Mouse (Mus musculus) myocyte (in vitro differentiated cells): ENCODE data around the gene 1700069L16Rik.

Experiments used
- CEBPB ChIP-seq: IDR thresholded peaks from 2 replicates; pipeline ENCODE4 v1.6.1; 2011; ENCODE audit warnings: mild to moderate bottlenecking, moderate library complexity; ENCODE audit not compliant: poor library complexity, insufficient read depth, severe bottlenecking
- E2F4 ChIP-seq: IDR thresholded peaks from one replicate; pipeline ENCODE4 v1.6.1; 2011; ENCODE audit warnings: mild to moderate bottlenecking, control low read depth, moderate library complexity; ENCODE audit not compliant: insufficient read depth
- MAX ChIP-seq: IDR thresholded peaks from one replicate; pipeline ENCODE4 v1.6.1; 2011; ENCODE audit warnings: low read depth, mild to moderate bottlenecking, control low read depth
- MYOD1 ChIP-seq, 3 experiments: IDR thresholded peaks; one replicate each; pipeline ENCODE4 v1.6.1; 2011; ENCODE audit warnings: control low read depth in 2 of 3, low read depth in 2 of 3, mild to moderate bottlenecking in 2 of 3, moderate library complexity in 1 of 3; ENCODE audit not compliant: insufficient read length in 2 of 3, control insufficient read depth in 1 of 3
- MYOG ChIP-seq, 3 experiments: IDR thresholded peaks; one replicate each; pipeline ENCODE4 v1.6.1; 2011; ENCODE audit warnings: control low read depth in 2 of 3, low read depth in 2 of 3, mild to moderate bottlenecking in 2 of 3; ENCODE audit not compliant: insufficient read length in 2 of 3, control insufficient read depth in 1 of 3, insufficient read depth in 1 of 3
- POLR2A ChIP-seq: IDR thresholded peaks from one replicate; pipeline ENCODE4 v1.6.1; 2011; ENCODE audit warnings: low read depth, mild to moderate bottlenecking, control low read depth, moderate library complexity; ENCODE audit not compliant: insufficient read length
- POLR2AphosphoS2 ChIP-seq: IDR thresholded peaks from one replicate; pipeline ENCODE4 v1.6.1; 2011; ENCODE audit warnings: low read depth, control low read depth; ENCODE audit not compliant: insufficient read length
- TCF12 ChIP-seq: IDR thresholded peaks from one replicate; pipeline ENCODE4 v1.6.1; 2011; ENCODE audit warnings: mild to moderate bottlenecking, control low read depth; ENCODE audit not compliant: poor library complexity, insufficient read depth, severe bottlenecking
- TCF3 ChIP-seq: IDR thresholded peaks from one replicate; pipeline ENCODE4 v1.6.1; 2011; ENCODE audit warnings: low read depth, control low read depth; ENCODE audit not compliant: insufficient read length
- USF1 ChIP-seq: IDR thresholded peaks from one replicate; pipeline ENCODE4 v1.6.1; 2011; ENCODE audit warnings: low read depth, mild to moderate bottlenecking, control low read depth, moderate library complexity

DNA sequence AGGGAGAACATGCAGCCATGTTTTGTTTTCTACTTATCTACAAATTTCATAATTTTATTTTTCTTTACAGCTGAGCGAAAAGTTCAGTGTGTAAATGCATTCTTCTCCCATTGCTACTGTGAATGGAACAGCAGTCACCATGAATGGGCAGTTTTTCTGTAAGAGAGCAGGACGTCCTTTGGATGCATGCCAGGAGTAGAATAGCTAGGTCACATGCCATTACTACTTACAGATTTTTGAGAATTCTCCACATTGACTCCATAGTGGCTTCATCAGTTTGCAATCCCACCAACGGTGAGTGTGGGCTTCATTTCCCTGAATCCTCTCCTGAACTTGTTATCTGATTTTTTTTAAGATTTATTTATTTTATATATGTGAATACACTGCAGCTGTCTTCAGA, 54.5 kb downstream of the 1700069L16Rik start:
- TF ChIP-seq POLR2A = no peak
- no peak for TF ChIP-seq MYOG (IDR thresholded peaks at IDR 0.05; ENCODE audit: control insufficient read depth in 1 of 3, insufficient read depth in 1 of 3, insufficient read length in 2 of 3, low read depth in 2 of 3)
- no peak for TF ChIP-seq MAX
- no peak for TF ChIP-seq TCF3
- no peak for TF ChIP-seq POLR2AphosphoS2
- TF ChIP-seq TCF12 = no peak
- no peak for TF ChIP-seq USF1
- TF ChIP-seq MYOD1 (IDR thresholded peaks at IDR 0.05; ENCODE audit: control insufficient read depth in 1 of 3, insufficient read length in 2 of 3, low read depth in 2 of 3) = no peak
- TF ChIP-seq CEBPB = no peak
- no peak for TF ChIP-seq E2F4
